Mouse (Mus musculus) spleen, adult 2 months (tissue): ENCODE results near the gene Prkd1.

Experiments
- CTCF ChIP-seq: fragments of 200-500 bp; IDR thresholded peaks from 2 replicates; pipeline ENCODE4 v1.5.1; 2011; ENCODE audit warnings: mild to moderate bottlenecking, inconsistent platforms; ENCODE audit not compliant: insufficient read depth, insufficient read length, insufficient replicate concordance; ENCODE audit errors: extremely low read depth
- POLR2A ChIP-seq: fragments of 200-500 bp; IDR thresholded peaks from 2 replicates; pipeline ENCODE4 v1.6.1; 2011; ENCODE audit warnings: low read depth, low read length, inconsistent platforms

DNA sequence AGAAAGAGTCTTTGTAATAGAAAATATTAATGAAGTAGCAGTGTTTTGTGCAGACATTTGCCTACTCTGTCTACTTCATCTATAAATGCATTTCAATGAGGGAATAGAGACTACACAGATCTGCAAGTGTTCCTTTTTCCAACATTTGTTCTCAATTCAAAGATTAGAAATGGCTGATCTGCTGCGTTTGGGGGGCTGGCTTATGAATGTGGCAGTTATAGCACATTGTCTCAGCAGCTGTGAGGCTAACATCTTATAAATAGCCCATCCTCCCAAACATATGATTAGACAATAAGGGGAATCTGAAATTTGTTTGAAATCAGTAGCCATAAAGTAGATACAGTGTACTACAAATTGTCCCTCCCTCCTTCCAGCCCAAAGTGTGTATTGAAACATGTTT, 83.7 kb downstream of the Prkd1 start:
- TF ChIP-seq CTCF = no peak
- no peak for TF ChIP-seq POLR2A
